Mouse (Mus musculus): Measurements from ENCODE around the gene Lrit2. TPM values are rescaled to one million over a fixed set of nuclear protein-coding genes. Genes with fewer than 3 reads are reported as not detected.

The Lrit2 gene
- not detected in 2 replicates for polyA plus RNA-seq (2012; ENCODE audit: insufficient read depth, low replicate concordance)

GRCm38 (mm10) chr14:37067629-37068028 is at the start of gene Lrit2:
Gene Lrit2, plus strand, starts transcription at chr14:37067929.
- Histone ChIP-seq H3K4me3 (replicated peaks) (no peak within 1 kb of the TSS), H3K27me3 (replicated peaks) (no peaks in the 10 kb centered on the region), H3K9me3 (0 out of 2 replicates have a peak, but pooled peaks cover 7% of the 10 kb centered on the region), H3K36me3 (replicated peaks; ENCODE audit: low read length) (no peaks in the 10 kb centered on the region), H3K4me1 (no peaks in the 10 kb centered on the region)
- TF ChIP-seq FLI1 (IDR thresholded peaks at IDR 0.05; ENCODE audit: low read length) (no peak), GATA1 (IDR thresholded peaks at IDR 0.05; ENCODE audit: borderline replicate concordance, low read length) (no peak)

- no peaks in the 10 kb centered on the region for H3K36me3 ChIP-seq (replicated peaks; ENCODE audit: low read length)
- TF ChIP-seq GATA1 (IDR thresholded peaks at IDR 0.05; ENCODE audit: borderline replicate concordance, low read length) (no peak), FLI1 (IDR thresholded peaks at IDR 0.05; ENCODE audit: low read length) (no peak)
- no peaks in the 10 kb centered on the region for H3K27me3 ChIP-seq (replicated peaks)
- no peaks in the 10 kb centered on the region for H3K9me3 ChIP-seq
- H3K4me3 ChIP-seq (replicated peaks): no peak overlapping the region
- H3K4me1 ChIP-seq: no peaks in the 10 kb centered on the region
Observed at GRCm38 (mm10) chr14:37027248-37027933, 40.3 kb upstream of the Lrit2 start.

- Histone ChIP-seq H3K27me3 (replicated peaks) (no peaks in the 10 kb centered on the region), H3K4me1 (no peaks in the 10 kb centered on the region), H3K36me3 (replicated peaks; ENCODE audit: low read length) (no peaks in the 10 kb centered on the region), H3K9me3 (no peaks in the 10 kb centered on the region), H3K4me3 (replicated peaks) (no peak overlapping the region)
- TF ChIP-seq FLI1 (IDR thresholded peaks at IDR 0.05; ENCODE audit: low read length): no peak
- TF ChIP-seq GATA1 (IDR thresholded peaks at IDR 0.05; ENCODE audit: borderline replicate concordance, low read length): no peak
Observed at GRCm38 (mm10) chr14:37027951-37028350, 39.8 kb upstream of the Lrit2 start.

GRCm38 (mm10) chr14:37028555-37028954 is 39.2 kb upstream of the Lrit2 start:
- Histone ChIP-seq H3K36me3 (replicated peaks; ENCODE audit: low read length) (no peaks in the 10 kb centered on the region), H3K9me3 (no peaks in the 10 kb centered on the region), H3K27me3 (replicated peaks) (no peaks in the 10 kb centered on the region), H3K4me1 (no peaks in the 10 kb centered on the region), H3K4me3 (replicated peaks) (no peak overlapping the region)
- no peak for TF ChIP-seq FLI1 (IDR thresholded peaks at IDR 0.05; ENCODE audit: low read length)
- no peak for TF ChIP-seq GATA1 (IDR thresholded peaks at IDR 0.05; ENCODE audit: borderline replicate concordance, low read length)

GRCm38 (mm10) chr14:37032481-37033104 is 35.1 kb upstream of the Lrit2 start:
- TF ChIP-seq GATA1 (IDR thresholded peaks at IDR 0.05; ENCODE audit: borderline replicate concordance, low read length): no peak
- no peak for TF ChIP-seq FLI1 (IDR thresholded peaks at IDR 0.05; ENCODE audit: low read length)
- H3K4me3 ChIP-seq (replicated peaks): no peak overlapping the region
- H3K36me3 ChIP-seq (replicated peaks; ENCODE audit: low read length): no peaks in the 10 kb centered on the region
- no peaks in the 10 kb centered on the region for H3K4me1 ChIP-seq
- H3K9me3 ChIP-seq: no peaks in the 10 kb centered on the region
- peaks cover 5% of the 10 kb centered on the region for H3K27me3 ChIP-seq (replicated peaks)

- Histone ChIP-seq H3K4me1 (no peaks in the 10 kb centered on the region), H3K36me3 (replicated peaks; ENCODE audit: low read length) (no peaks in the 10 kb centered on the region), H3K27me3 (replicated peaks) (peaks cover 5% of the 10 kb centered on the region), H3K4me3 (replicated peaks) (no peak overlapping the region), H3K9me3 (no peaks in the 10 kb centered on the region)
- no peak for TF ChIP-seq FLI1 (IDR thresholded peaks at IDR 0.05; ENCODE audit: low read length)
- no peak for TF ChIP-seq GATA1 (IDR thresholded peaks at IDR 0.05; ENCODE audit: borderline replicate concordance, low read length)
Observed at GRCm38 (mm10) chr14:37033241-37033640, 34.5 kb upstream of the Lrit2 start.

GRCm38 (mm10) chr14:37034432-37034831 is 33.3 kb upstream of the Lrit2 start:
- Histone ChIP-seq H3K27me3 (replicated peaks) (peaks cover 5% of the 10 kb centered on the region), H3K4me1 (no peaks in the 10 kb centered on the region), H3K36me3 (replicated peaks; ENCODE audit: low read length) (no peaks in the 10 kb centered on the region), H3K9me3 (no peaks in the 10 kb centered on the region), H3K4me3 (replicated peaks) (no peak overlapping the region)
- TF ChIP-seq FLI1 (IDR thresholded peaks at IDR 0.05; ENCODE audit: low read length): no peak

GRCm38 (mm10) chr14:37048914-37049410 is 18.8 kb upstream of the Lrit2 start, which contains the start of gene Rgr:
Gene Rgr, minus strand, starts transcription at chr14:37048964.
- TF ChIP-seq GATA1 (IDR thresholded peaks at IDR 0.05; ENCODE audit: borderline replicate concordance, low read length): no peak
- peaks cover 11% of the 10 kb centered on the region for H3K9me3 ChIP-seq
- no peaks in the 10 kb centered on the region for H3K27me3 ChIP-seq (replicated peaks)
- H3K36me3 ChIP-seq (replicated peaks; ENCODE audit: low read length): no peaks in the 10 kb centered on the region
- no peak within 1 kb of the TSS for H3K4me3 ChIP-seq (replicated peaks)
- no peaks in the 10 kb centered on the region for H3K4me1 ChIP-seq

GRCm38 (mm10) chr14:37064849-37065248 is 2.9 kb upstream of the Lrit2 start:
- Histone ChIP-seq H3K36me3 (replicated peaks; ENCODE audit: low read length) (no peaks in the 10 kb centered on the region), H3K4me1 (no peaks in the 10 kb centered on the region), H3K27me3 (replicated peaks) (no peaks in the 10 kb centered on the region), H3K4me3 (replicated peaks) (no peak overlapping the region), H3K9me3 (peaks cover 4% of the 10 kb centered on the region; the same call in 1 of the 2 replicates)
- no peak for TF ChIP-seq GATA1 (IDR thresholded peaks at IDR 0.05; ENCODE audit: borderline replicate concordance, low read length)
- TF ChIP-seq FLI1 (IDR thresholded peaks at IDR 0.05; ENCODE audit: low read length): no peak

- no peak for TF ChIP-seq FLI1 (IDR thresholded peaks at IDR 0.05; ENCODE audit: low read length)
- no peak for TF ChIP-seq GATA1 (IDR thresholded peaks at IDR 0.05; ENCODE audit: borderline replicate concordance, low read length)
- Histone ChIP-seq H3K9me3 (peaks cover 1% of the 10 kb centered on the region; the same call in 1 of the 2 replicates), H3K4me1 (no peaks in the 10 kb centered on the region), H3K27me3 (replicated peaks) (no peaks in the 10 kb centered on the region), H3K36me3 (replicated peaks; ENCODE audit: low read length) (no peaks in the 10 kb centered on the region), H3K4me3 (replicated peaks) (no peak overlapping the region)
Observed at GRCm38 (mm10) chr14:37066636-37067035, 1.1 kb upstream of the Lrit2 start.

Measured in megakaryocyte, embryonic 14.5 days (primary cell).